In the genomic region with DNA sequence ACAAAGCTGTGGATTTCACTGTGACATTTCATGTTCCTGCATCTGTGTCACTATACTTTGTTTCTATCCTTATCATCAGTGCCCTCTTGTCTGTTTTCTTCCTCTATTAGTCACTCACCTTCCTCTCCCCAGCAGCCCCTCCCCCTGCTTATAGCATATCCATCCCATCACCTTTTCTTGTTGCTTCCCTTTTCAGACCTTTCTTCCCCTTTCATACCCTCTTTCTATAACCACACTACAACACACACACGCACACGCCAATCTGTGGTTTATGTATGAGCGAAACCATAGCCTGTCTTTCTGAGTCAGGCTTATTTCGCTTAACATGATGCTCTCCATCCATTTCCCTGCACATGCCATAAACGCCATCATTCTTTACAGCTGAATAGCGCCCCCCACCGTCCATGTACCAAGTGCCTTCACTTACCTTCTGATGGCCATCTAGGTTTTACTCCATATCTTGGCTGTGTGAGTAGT, we compare ENCODE assay signal across 16 mouse cellular contexts. TPM values are rescaled to one million over a fixed set of nuclear protein-coding genes. Genes with fewer than 3 reads are reported as not detected.
A peak's percentile ranks its signal among the peaks of the same experiment; 100 is the strongest.
DNase-seq lines count a peak whose midpoint lies in the region; ATAC-seq lines count a peak whose summit lies in the region.
"Had no signal": no experiment of that assay in that cellular context is flagged by ENCODE, and none has a peak within 500 bp of the region (broad histone marks: within the 10 kb centered on the region; RNA-seq: fewer than 3 reads in every experiment).

No protein-coding gene starts in this region.

- no peaks in the 10 kb centered on the region for H3K4me1 ChIP-seq in neural tube, embryonic 15.5 days
- no peaks in the 10 kb centered on the region for H3K4me1 ChIP-seq in midbrain, embryonic 16.5 days (ENCODE audit: control insufficient read depth, insufficient read depth, low read length)
- H3K4me1 ChIP-seq: heart, embryonic 15.5 days; hindbrain, embryonic 15.5 days had no signal

- ATAC-seq in CD4-positive, CD25-positive, alpha-beta regulatory T cell, adult 4 months, result no peak
- no peak for ATAC-seq in neural tube, embryonic 15.5 days (ENCODE audit: low FRiP score)
- peak; percentile 94 for ATAC-seq in megakaryocyte progenitor cell, adult 5-6 weeks (replicated peaks; ENCODE audit: poor library complexity)
- ATAC-seq in midbrain, embryonic 16.5 days, result no peak

- no peak overlapping the region for H3K9ac ChIP-seq in neural tube, embryonic 15.5 days (replicated peaks)
- H3K9ac ChIP-seq in midbrain, embryonic 16.5 days (ENCODE audit: low read depth, low read length), result no peak overlapping the region
- H3K9ac ChIP-seq: heart, embryonic 15.5 days; hindbrain, embryonic 15.5 days had no signal

- no peaks in the 10 kb centered on the region for H3K9me3 ChIP-seq in neural tube, embryonic 15.5 days (replicated peaks)
- no peaks in the 10 kb centered on the region for H3K9me3 ChIP-seq in midbrain, embryonic 16.5 days (replicated peaks; ENCODE audit: control insufficient read depth, low read length, poor library complexity, severe bottlenecking)
- H3K9me3 ChIP-seq: embryonic facial prominence, embryonic 10.5 days; forebrain, embryonic 10.5 days; heart, embryonic 15.5 days; hindbrain, embryonic 15.5 days had no signal

- no peak overlapping the region for H3K4me2 ChIP-seq in neural tube, embryonic 15.5 days
- H3K4me2 ChIP-seq in midbrain, embryonic 16.5 days (ENCODE audit: low read length), result no peak overlapping the region
- H3K4me2 ChIP-seq: heart, embryonic 15.5 days; hindbrain, embryonic 15.5 days had no signal

- no peaks in the 10 kb centered on the region; the same call in 1 of the 2 replicates for H3K27me3 ChIP-seq in neural tube, embryonic 15.5 days (replicated peaks)
- peaks cover 3% of the 10 kb centered on the region; the same call in 1 of the 2 replicates for H3K27me3 ChIP-seq in midbrain, embryonic 16.5 days (ENCODE audit: control insufficient read depth, insufficient read depth, low read depth, low read length)
- H3K27me3 ChIP-seq: heart, embryonic 15.5 days; hindbrain, embryonic 15.5 days had no signal

- H3K4me3 ChIP-seq in neural tube, embryonic 15.5 days (replicated peaks), result no peak overlapping the region
- no peak overlapping the region for H3K4me3 ChIP-seq in midbrain, embryonic 16.5 days (ENCODE audit: low read depth, low read length)
- H3K4me3 ChIP-seq: embryonic facial prominence, embryonic 10.5 days; forebrain, embryonic 10.5 days; heart, embryonic 15.5 days; hindbrain, embryonic 15.5 days; left cerebral cortex, adult 2 months had no signal

- no peaks in the 10 kb centered on the region for H3K36me3 ChIP-seq in neural tube, embryonic 15.5 days
- no peaks in the 10 kb centered on the region for H3K36me3 ChIP-seq in midbrain, embryonic 16.5 days (ENCODE audit: control insufficient read depth, insufficient read depth, low read length)
- H3K36me3 ChIP-seq: embryonic facial prominence, embryonic 10.5 days; forebrain, embryonic 10.5 days; heart, embryonic 15.5 days; hindbrain, embryonic 15.5 days had no signal

- 69% methylated on average over 7 of the region's 7 CpGs for WGBS in neural tube, embryonic 15.5 days
- WGBS in midbrain, embryonic 16.5 days, result 75% methylated on average over 7 of the region's 7 CpGs

- no peak overlapping the region for H3K27ac ChIP-seq in neural tube, embryonic 15.5 days (replicated peaks)
- H3K27ac ChIP-seq in midbrain, embryonic 16.5 days (ENCODE audit: low read length), result no peak overlapping the region
- H3K27ac ChIP-seq: embryonic facial prominence, embryonic 10.5 days; forebrain, embryonic 10.5 days; heart, embryonic 15.5 days; hindbrain, embryonic 15.5 days; left cerebral cortex, adult 2 months had no signal

- peak; percentile 51 for DNase-seq in CD4-positive, CD25-positive, alpha-beta regulatory T cell, adult 2 months (ENCODE audit: low read depth, low spot score)
- peak; percentile 11 for DNase-seq in neural tube, embryonic 10.5 days (ENCODE audit: extremely low spot score, low spot score)
- DNase-seq in MEL-GATA-1-ER (ENCODE audit: extremely low read depth, low read depth), result peak; percentile 97
- DNase-seq in layer of hippocampus, postnatal 14 days (ENCODE audit: low spot score in 2 of 2), result no peak
- DNase-seq: cerebellum, adult 2 months; gastrocnemius, postnatal 10 days; right cerebral cortex, adult 18-20 months had no signal

RNA-seq across cellular contexts. Expression of a gene that starts 6.4 kb away (rescaled TPM):
- 1 to 10 TPM; 3.2 to 4.3 TPM for polyA plus RNA-seq in CD4-positive, CD25-positive, alpha-beta regulatory T cell, adult 4 months (2017; shearing (Covaris generic))
- polyA plus RNA-seq in neural tube, embryonic 15.5 days (2015; fragmentation: Nextera tagmentation; extraction: Ambion mirVana), result 4.8 and 8.6 TPM in 2 replicates
- total RNA-seq in megakaryocyte progenitor cell, adult 5-6 weeks (2015), result 9.1 and 10.2 TPM in 2 replicates
- total RNA-seq in megakaryocyte progenitor cell, adult 5-6 weeks (2017), result 13.8 and 17.2 TPM in 2 replicates
- polyA plus RNA-seq in midbrain, embryonic 16.5 days (2015; fragmentation: Nextera tagmentation; extraction: Ambion mirVana), result 5.4 and 6.2 TPM in 2 replicates
- total RNA-seq in layer of hippocampus, postnatal 14 days (2021), result 1 to 10 TPM; 7.3 to 7.8 TPM

Comparison
In these comparisons a context has a peak if more than half of its experiments do, and no peak if none do; other contexts are left out.
1. DNase-seq: peak in CD4-positive, CD25-positive, alpha-beta regulatory T cell, adult 2 months (single experiment), neural tube, embryonic 10.5 days (single experiment) and MEL-GATA-1-ER (single experiment); none in layer of hippocampus, postnatal 14 days (0 of 2).